Mouse (Mus musculus) midbrain, embryonic 12.5 days (tissue): ENCODE measurements around the gene Phyhipl. TPM values are rescaled to one million over a fixed set of nuclear protein-coding genes. Genes with fewer than 3 reads are reported as not detected.

Experiments used
- ATAC-seq: fragments of 200-750 bp; cut with Nextera tagmentation; 2 replicates; pipeline ENCODE4 v1.8.0; 2017; ENCODE audit warnings: low read depth, moderate TSS enrichment, moderate library complexity; ENCODE audit not compliant: low FRiP score
- H3K27ac ChIP-seq: fragments of 300-500 bp; sonication (generic); replicated peaks from 2 replicates; pipeline ENCODE4 v1.5.1; 2016; ENCODE audit warnings: mild to moderate bottlenecking
- H3K27me3 ChIP-seq: fragments of 300-500 bp; sonication (generic); 2 replicates; pipeline ENCODE4 v1.6.1; 2016; ENCODE audit warnings: mild to moderate bottlenecking
- H3K36me3 ChIP-seq: fragments of 300-500 bp; sonication (generic); 2 replicates; pipeline ENCODE4 v1.6.1; 2016
- H3K4me1 ChIP-seq: fragments of 300-500 bp; sonication (generic); 2 replicates; pipeline ENCODE4 v1.6.1; 2016
- H3K4me2 ChIP-seq: fragments of 300-500 bp; sonication (generic); replicated peaks from 2 replicates; pipeline ENCODE4 v1.6.1; 2016; ENCODE audit warnings: mild to moderate bottlenecking, moderate library complexity
- H3K4me3 ChIP-seq: fragments of 300-500 bp; sonication (generic); 2 replicates; pipeline ENCODE4 v1.5.1; 2016; ENCODE audit warnings: mild to moderate bottlenecking
- H3K9ac ChIP-seq: fragments of 300-500 bp; sonication (generic); replicated peaks from 2 replicates; pipeline ENCODE4 v1.6.1; 2016; ENCODE audit warnings: mild to moderate bottlenecking, moderate library complexity
- H3K9me3 ChIP-seq: fragments of 300-500 bp; sonication (generic); 2 replicates; pipeline ENCODE4 v1.6.1; 2016; ENCODE audit warnings: mild to moderate bottlenecking
- WGBS: fragments of 180-500 bp; shearing (Covaris S2); methylation state at CpG from one replicate; pipeline ENCODE4 v1.1.7; 2016; 5-methylcytosine and 5-hydroxymethylcytosine counted together
- polyA plus RNA-seq: library from polyadenylated mRNA; unstranded; fragments of >200 nt; fragmentation: Nextera tagmentation; extraction: Ambion mirVana; gene quantifications from 2 replicates; pipeline ENCODE4 v1.2.1, GENCODE M21; 2016

Gene Phyhipl
- polyA plus RNA-seq, result 64.7 and 68.0 TPM in 2 replicates

DNA sequence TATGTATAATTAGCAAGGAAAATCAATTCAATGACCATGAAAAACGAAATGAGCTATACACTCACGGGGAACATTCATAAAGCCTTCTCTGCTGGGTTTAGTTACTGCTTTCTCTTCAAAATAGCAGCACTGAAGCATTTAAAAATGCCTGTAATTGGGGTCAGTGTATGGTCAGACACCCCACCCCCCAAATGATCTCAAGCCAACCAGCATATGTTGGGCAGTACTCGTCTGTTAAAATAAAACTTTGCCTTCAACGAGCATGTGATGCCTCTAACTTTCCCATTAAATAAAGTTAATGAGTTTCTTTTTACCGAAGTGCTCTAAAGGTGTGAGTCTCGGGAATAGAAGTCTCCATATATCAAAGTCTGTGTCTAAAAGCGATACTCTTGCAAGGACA is at the start of gene Phyhipl:
Phyhipl (minus strand) TSS at position 138 of the 400 bp plus-strand sequence.
- Histone ChIP-seq H3K27me3 (peaks cover 9% of the 10 kb centered on the region), H3K36me3 (no peaks in the 10 kb centered on the region), H3K4me1 (peaks cover 14% of the 10 kb centered on the region), H3K27ac (no peak within 1 kb of the TSS), H3K9me3 (no peaks in the 10 kb centered on the region), H3K9ac (no peak within 1 kb of the TSS), H3K4me2 (no peak within 1 kb of the TSS), H3K4me3 (no peak within 1 kb of the TSS)
- 67% methylated on average over 7 of the region's 7 CpGs for WGBS
- no peak for ATAC-seq

DNA sequence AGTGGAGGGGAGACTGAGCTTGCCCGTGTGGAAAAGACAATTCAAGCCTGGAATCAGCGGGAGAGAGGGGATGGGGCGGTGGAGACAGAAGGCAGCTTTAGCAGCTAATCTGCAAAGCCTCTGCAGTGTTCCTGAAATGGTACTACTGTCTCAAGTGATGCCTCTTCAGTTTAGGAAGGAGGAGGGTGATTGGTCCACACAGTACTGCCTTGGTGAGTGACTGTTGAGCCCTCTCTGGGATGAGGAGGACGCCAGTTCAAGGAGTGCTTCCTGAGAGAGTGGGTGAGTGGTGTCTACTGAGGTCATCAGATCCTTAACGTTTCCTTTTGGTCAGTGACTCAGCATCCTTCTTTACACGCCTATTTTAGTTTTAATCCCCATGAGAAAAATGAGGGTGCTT is 47.4 kb upstream of the Phyhipl start:
- no peak overlapping the region for H3K4me2 ChIP-seq
- H3K36me3 ChIP-seq, result no peaks in the 10 kb centered on the region
- H3K27ac ChIP-seq, result no peak overlapping the region
- no peak for ATAC-seq
- no peaks in the 10 kb centered on the region for H3K9me3 ChIP-seq
- no peaks in the 10 kb centered on the region for H3K27me3 ChIP-seq
- 40% methylated on average over 6 of the region's 6 CpGs for WGBS
- no peak overlapping the region for H3K9ac ChIP-seq
- H3K4me1 ChIP-seq, result no peaks in the 10 kb centered on the region
- H3K4me3 ChIP-seq, result no peak overlapping the region

DNA sequence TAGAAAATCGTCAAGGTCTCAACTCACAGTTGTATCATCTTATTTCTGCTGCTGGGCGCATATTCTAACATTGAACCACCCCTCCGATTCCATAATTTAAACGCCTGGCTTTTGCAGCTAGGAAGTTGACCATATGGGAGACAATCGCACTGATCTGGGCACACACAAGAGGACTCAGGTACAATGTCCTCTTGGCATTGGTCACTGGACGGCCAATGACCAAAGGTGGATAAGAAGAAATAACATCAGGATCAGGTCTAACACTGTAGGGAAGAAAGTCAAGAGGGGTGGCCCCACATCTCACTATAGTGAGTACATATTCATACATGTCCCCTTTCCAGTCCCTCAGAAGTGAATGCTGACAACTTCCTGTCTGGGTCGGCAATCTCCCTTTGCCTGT is 43.8 kb upstream of the Phyhipl start:
- 95% methylated on average over 7 of the region's 7 CpGs for WGBS
- H3K4me3 ChIP-seq, result no peak overlapping the region
- H3K4me2 ChIP-seq, result no peak overlapping the region

DNA sequence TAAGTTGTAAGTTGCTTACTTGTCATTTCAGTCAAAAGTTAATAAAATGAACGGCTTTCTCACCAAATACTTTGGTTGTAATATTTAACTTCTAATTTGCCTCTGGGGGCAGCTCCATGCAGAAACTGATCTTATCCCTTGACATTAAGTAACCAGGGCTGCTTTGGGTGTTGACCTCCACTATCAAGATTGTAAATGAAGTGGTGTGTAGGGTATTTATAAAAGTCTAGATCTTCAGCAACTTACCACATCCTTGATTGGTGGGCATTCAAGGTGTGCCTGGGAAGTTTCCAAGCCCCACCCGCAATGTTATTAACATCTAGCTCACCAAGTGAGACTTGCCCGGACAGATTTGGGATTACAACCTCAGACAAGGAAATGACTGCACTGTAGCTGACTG is 42.2 kb upstream of the Phyhipl start:
- Histone ChIP-seq H3K9ac (no peak overlapping the region), H3K9me3 (no peaks in the 10 kb centered on the region), H3K36me3 (no peaks in the 10 kb centered on the region), H3K4me2 (no peak overlapping the region), H3K27me3 (no peaks in the 10 kb centered on the region), H3K4me1 (no peaks in the 10 kb centered on the region), H3K4me3 (no peak overlapping the region), H3K27ac (no peak overlapping the region)
- no peak for ATAC-seq
- 94% methylated on average over 3 of the region's 3 CpGs for WGBS

More for the DNA sequence above, 43.8 kb upstream of the Phyhipl start:
- no peak overlapping the region for H3K27ac ChIP-seq
- no peak overlapping the region for H3K9ac ChIP-seq
- no peaks in the 10 kb centered on the region for H3K36me3 ChIP-seq
- H3K27me3 ChIP-seq, result no peaks in the 10 kb centered on the region
- ATAC-seq, result no peak
- H3K4me1 ChIP-seq, result no peaks in the 10 kb centered on the region
- no peaks in the 10 kb centered on the region for H3K9me3 ChIP-seq

DNA sequence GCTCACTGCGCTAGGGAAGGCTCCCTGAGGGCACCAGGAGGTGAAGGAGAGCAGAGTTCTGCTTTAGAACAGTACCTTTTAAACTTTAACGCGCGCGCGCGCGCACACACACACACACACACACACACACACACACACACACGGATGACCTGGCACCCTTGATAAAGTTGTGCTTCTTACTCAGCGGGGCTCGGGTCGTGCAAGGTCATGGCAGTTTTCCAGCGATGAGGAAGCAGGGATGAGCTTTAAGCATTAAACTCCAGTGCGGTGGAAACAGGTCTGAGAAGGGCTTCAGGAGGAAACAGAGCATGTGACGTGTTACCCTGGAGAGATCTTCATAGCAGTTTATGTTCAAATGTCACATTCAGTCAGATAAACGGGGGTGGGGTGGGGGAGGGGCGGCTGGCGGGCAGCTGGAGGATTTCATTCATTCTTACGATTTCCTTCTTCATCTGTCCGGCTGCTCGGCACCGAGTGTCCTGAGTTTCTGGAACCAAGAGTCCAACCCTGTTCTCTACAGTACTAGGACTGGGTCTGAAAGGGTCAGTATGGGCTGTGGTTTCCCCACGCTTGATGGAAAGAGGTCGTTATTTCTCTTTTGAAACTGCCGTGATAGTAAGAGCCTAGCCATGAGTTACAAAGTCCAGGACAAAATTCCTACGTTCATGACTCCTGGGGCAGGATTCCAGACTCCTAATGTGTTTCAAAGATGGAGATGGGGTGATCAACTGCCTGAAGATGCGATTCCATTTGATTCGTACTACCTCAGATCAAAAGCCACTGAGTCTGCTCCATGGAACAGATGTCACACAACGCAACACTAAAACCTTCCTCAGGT is 41.2 kb upstream of the Phyhipl start:
- no peaks in the 10 kb centered on the region for H3K36me3 ChIP-seq
- 86% methylated on average over 29 of the region's 29 CpGs for WGBS
- H3K27ac ChIP-seq, result no peak overlapping the region
- no peaks in the 10 kb centered on the region for H3K9me3 ChIP-seq
- no peak overlapping the region for H3K9ac ChIP-seq
- H3K4me1 ChIP-seq, result no peaks in the 10 kb centered on the region
- ATAC-seq, result no peak
- H3K4me2 ChIP-seq, result no peak overlapping the region
- no peaks in the 10 kb centered on the region for H3K27me3 ChIP-seq
- no peak overlapping the region for H3K4me3 ChIP-seq

DNA sequence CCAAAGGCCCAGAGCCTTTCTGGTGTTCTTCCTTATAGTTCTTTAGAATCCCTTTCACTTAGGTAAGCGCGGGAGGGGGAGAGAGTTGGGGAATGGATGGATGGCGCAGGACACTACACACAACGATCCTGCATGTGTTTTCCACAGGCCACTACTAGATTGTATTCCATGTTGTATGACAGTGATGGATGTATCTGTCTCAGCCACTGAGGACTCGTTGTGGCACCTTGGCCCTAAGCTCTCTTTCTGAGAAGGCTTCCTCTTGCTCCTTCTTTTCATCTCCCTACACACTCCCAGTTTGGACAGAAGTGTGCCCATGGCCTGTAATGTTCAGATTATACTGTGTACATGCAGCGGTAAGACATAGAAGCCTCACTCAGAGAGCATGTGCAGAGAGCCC is 33.6 kb upstream of the Phyhipl start:
- Histone ChIP-seq H3K27me3 (no peaks in the 10 kb centered on the region), H3K4me1 (peaks cover 10% of the 10 kb centered on the region), H3K27ac (no peak overlapping the region), H3K4me3 (no peak overlapping the region), H3K36me3 (no peaks in the 10 kb centered on the region), H3K9ac (no peak overlapping the region), H3K4me2 (no peak overlapping the region), H3K9me3 (0 out of 2 replicates have a peak, but pooled peaks cover 5% of the 10 kb centered on the region)
- no peak for ATAC-seq
- WGBS, result 94% methylated on average over 6 of the region's 6 CpGs

DNA sequence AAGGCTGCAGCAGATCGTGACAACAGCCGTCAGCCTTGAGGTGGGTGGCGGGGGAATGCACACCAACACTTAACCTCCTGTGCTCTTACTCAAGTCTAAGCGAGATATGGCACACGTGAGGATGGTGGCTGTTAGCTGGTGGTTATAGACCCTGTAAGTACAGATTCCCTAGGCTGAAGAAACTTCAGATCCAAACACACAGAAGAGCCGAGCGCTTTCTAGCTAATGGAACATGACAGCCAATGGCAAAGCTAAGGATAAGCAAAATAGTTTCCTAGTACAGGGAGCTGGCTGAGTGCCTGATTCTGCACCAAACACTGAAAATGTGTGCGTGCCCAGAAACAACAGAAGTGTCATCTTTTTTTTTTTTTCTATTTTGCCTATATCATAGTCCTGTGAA is 33.1 kb upstream of the Phyhipl start:
- Histone ChIP-seq H3K4me3 (no peak overlapping the region), H3K27ac (no peak overlapping the region), H3K4me2 (no peak overlapping the region), H3K9me3 (0 out of 2 replicates have a peak, but pooled peaks cover 5% of the 10 kb centered on the region), H3K4me1 (peaks cover 10% of the 10 kb centered on the region), H3K36me3 (no peaks in the 10 kb centered on the region), H3K9ac (no peak overlapping the region), H3K27me3 (no peaks in the 10 kb centered on the region)
- ATAC-seq, result no peak
- 65% methylated on average over 8 of the region's 8 CpGs for WGBS

DNA sequence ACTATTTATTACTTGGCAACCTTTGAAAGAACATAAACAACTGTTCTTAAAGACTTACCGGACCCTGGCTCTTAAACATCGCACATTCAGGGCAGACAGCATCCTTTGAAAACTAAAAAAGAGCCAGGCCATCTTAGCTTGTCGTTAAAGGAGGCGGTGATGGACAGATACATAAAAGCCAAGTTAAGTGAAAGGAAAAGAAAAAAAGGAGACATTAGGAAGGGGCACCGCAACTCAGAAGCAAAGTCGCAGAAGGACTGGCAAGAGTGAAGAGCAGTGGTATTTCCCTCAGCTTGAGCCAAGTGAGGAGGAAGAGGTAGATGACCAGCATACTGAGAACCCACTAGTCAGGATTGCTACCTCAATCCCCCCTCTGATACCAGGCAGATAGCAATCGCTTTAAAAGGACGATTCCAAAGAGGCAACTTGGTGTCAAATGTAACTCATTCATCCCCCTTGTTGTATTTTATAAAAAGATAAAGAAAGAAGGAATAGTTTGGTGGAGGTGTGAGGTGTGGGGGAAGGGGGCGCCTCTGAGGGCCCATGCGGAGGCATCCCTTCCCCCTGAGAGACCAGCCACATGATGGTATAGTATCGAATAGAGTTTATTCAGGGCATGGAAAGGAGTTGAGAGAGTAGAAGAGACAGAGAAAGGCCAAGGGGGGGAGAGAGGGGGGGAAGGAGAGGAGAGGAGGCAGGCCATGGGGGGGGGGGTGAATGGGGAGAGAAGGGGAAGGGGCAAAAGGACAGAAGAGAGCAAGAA is 31.4 kb upstream of the Phyhipl start:
- Histone ChIP-seq H3K9me3 (0 out of 2 replicates have a peak, but pooled peaks cover 5% of the 10 kb centered on the region), H3K4me1 (peaks cover 10% of the 10 kb centered on the region), H3K27me3 (no peaks in the 10 kb centered on the region), H3K4me2 (no peak overlapping the region), H3K36me3 (no peaks in the 10 kb centered on the region), H3K27ac (no peak overlapping the region), H3K9ac (no peak overlapping the region), H3K4me3 (no peak overlapping the region)
- WGBS, result 57% methylated on average over 11 of the region's 11 CpGs
- no peak for ATAC-seq

DNA sequence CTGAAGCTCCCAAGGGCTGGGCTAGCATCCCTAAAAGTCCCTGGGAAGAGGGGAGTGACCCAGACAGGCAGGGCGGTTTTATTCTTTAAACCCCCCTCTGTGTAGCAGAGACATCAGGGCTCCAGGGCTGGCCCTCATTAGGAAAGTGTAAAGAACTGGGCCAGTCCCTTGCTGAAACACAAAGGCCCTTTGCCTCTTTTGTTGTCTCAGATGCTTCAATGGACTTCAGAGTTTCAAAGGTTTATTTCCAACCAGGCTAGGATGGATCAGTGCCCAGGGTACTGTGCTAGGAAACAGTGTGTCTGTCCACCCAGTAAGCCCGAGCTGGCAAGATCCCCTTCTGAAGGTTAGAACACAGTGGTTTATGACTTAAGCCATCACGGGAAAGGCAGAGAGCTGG is 30.7 kb upstream of the Phyhipl start:
- no peak overlapping the region for H3K4me2 ChIP-seq
- peak; percentile 74 for ATAC-seq
- H3K27me3 ChIP-seq, result no peaks in the 10 kb centered on the region
- no peak overlapping the region for H3K4me3 ChIP-seq
- H3K9ac ChIP-seq, result no peak overlapping the region
- no peak overlapping the region for H3K27ac ChIP-seq
- H3K36me3 ChIP-seq, result no peaks in the 10 kb centered on the region
- 11% methylated on average over 3 of the region's 3 CpGs for WGBS
- peaks cover 10% of the 10 kb centered on the region for H3K4me1 ChIP-seq
- 0 out of 2 replicates have a peak, but pooled peaks cover 5% of the 10 kb centered on the region for H3K9me3 ChIP-seq

DNA sequence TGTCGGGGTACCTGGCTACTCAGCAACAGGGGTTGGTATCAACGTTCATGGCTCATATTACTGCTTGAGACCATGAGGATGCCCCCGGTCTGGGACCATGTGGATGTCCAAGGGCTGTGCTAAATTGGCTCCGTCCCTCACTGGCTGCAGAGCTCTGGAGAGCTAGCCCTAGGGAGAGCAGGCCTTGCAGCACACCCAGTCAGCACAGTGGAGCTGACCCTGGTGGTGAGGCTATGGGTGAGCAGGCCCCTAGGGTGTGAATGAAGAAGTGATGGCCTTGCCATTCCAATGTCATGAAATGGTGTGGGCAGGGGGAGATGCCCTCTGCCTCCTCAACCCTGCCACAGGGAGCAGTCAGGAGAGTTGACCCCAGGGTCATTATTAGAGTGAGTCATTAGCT is 27.7 kb upstream of the Phyhipl start:
- no peak for ATAC-seq
- WGBS, result 96% methylated on average over 4 of the region's 4 CpGs

DNA sequence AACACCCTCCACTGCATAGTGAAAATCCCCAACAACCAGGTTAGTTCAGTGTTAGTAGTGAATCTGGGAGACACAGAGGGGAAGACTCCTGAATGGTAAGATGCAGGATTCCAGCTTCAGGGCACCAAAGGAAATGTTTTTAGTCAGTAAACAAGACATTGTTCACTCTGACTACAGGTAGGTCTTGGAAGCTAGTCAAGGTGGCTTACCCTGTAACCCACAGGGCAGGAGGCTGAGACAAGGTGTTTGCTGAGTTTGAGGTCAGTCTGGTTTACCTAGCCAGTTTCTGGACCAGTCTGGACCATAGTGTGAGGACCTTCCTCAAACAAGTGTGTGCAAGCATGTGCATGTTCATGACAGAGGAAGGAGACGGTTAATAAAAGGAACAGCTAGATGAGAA is 22.2 kb upstream of the Phyhipl start:
- Histone ChIP-seq H3K4me3 (no peak overlapping the region), H3K4me2 (no peak overlapping the region), H3K27ac (no peak overlapping the region), H3K27me3 (no peaks in the 10 kb centered on the region), H3K36me3 (no peaks in the 10 kb centered on the region), H3K9ac (no peak overlapping the region), H3K9me3 (no peaks in the 10 kb centered on the region), H3K4me1 (no peaks in the 10 kb centered on the region)
- ATAC-seq, result no peak
- 88% methylated on average over 1 of the region's 1 CpGs for WGBS

More for the DNA sequence above, 27.7 kb upstream of the Phyhipl start:
- H3K9me3 ChIP-seq, result 0 out of 2 replicates have a peak, but pooled peaks cover 5% of the 10 kb centered on the region
- no peak overlapping the region for H3K4me2 ChIP-seq
- no peaks in the 10 kb centered on the region for H3K36me3 ChIP-seq
- peaks cover 10% of the 10 kb centered on the region for H3K4me1 ChIP-seq
- no peak overlapping the region for H3K27ac ChIP-seq
- no peak overlapping the region for H3K4me3 ChIP-seq
- H3K27me3 ChIP-seq, result no peaks in the 10 kb centered on the region
- H3K9ac ChIP-seq, result no peak overlapping the region

DNA sequence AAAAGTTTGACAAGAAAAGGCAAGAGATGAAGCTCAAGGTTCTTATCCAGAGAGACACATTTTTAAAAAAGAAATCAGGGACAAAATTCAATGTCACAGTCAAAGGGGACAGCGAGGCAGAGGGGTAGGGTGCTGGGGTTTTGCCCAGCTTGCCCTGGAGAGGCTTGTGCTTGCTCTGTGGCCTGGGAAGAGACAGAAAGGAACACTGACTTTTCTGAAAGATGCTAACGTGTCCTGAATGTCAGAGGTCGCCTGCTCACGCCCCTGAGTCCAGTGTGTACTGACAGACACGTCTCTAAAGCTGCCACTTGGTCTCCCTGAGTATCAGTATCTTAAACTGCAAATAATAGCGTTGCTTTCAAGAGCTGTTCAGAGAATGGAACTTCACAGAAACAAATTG is 507 bp upstream of the Phyhipl start:
- ATAC-seq, result no peak
- Histone ChIP-seq H3K9me3 (no peaks in the 10 kb centered on the region), H3K4me2 (no peak overlapping the region), H3K27me3 (peaks cover 9% of the 10 kb centered on the region), H3K27ac (no peak overlapping the region), H3K4me1 (peaks cover 14% of the 10 kb centered on the region), H3K36me3 (no peaks in the 10 kb centered on the region), H3K9ac (no peak overlapping the region), H3K4me3 (no peak overlapping the region)
- 42% methylated on average over 6 of the region's 6 CpGs for WGBS
